Mouse (Mus musculus) layer of hippocampus, postnatal 14 days (tissue): ENCODE measurements around the gene Hsf5. TPM values are rescaled to one million over a fixed set of nuclear protein-coding genes. Genes with fewer than 3 reads are reported as not detected.
A peak's percentile ranks its signal among the peaks of the same experiment; 100 is the strongest.

Experiments
- DNase-seq, 2 experiments: peaks; one replicate each; pipeline ENCODE4 v3.0.0; 2021 to 2022; ENCODE audit warnings: low spot score in 2 of 2, mixed read lengths in 1 of 2
- total RNA-seq, 2 experiments: library from RNA; stranded (reverse); gene quantifications; 2 replicates each; pipeline ENCODE4 v1.2.3; 2021

Hsf5 gene
- total RNA-seq, 2 experiments from 2014 or later, result 0.43 to 0.60 TPM

- no peak for DNase-seq
Measured at GRCm38 (mm10) chr11:87686407-87686806, 69.4 kb downstream of the Hsf5 start.

GRCm38 (mm10) chr11:87687246-87688225 lies 70.6 kb downstream of the Hsf5 start:
- DNase-seq, result peak in 1 of 2 experiments; percentile 37

- DNase-seq, result no peak
Measured at GRCm38 (mm10) chr11:87688478-87689203, 71.7 kb downstream of the Hsf5 start.

- DNase-seq, result peak; percentile 12 to 52
Measured at GRCm38 (mm10) chr11:87689402-87689808, 72.4 kb downstream of the Hsf5 start.

- DNase-seq, result no peak
Measured at GRCm38 (mm10) chr11:87690054-87690740, 73.2 kb downstream of the Hsf5 start.

- DNase-seq, result no peak
Measured at GRCm38 (mm10) chr11:87697131-87697682, 80.2 kb downstream of the Hsf5 start.

- DNase-seq, result no peak
Measured at GRCm38 (mm10) chr11:87698126-87698525, 81.2 kb downstream of the Hsf5 start.

GRCm38 (mm10) chr11:87701108-87701507 lies 84.1 kb downstream of the Hsf5 start:
- DNase-seq, result no peak

GRCm38 (mm10) chr11:87701877-87702620 lies 85.1 kb downstream of the Hsf5 start:
- no peak for DNase-seq

- no peak for DNase-seq
Measured at GRCm38 (mm10) chr11:87703654-87704053, 86.7 kb downstream of the Hsf5 start.

- no peak for DNase-seq
Measured at GRCm38 (mm10) chr11:87704289-87704688, 87.3 kb downstream of the Hsf5 start.

- no peak for DNase-seq
Measured at GRCm38 (mm10) chr11:87707570-87707969, 90.6 kb downstream of the Hsf5 start.

- no peak for DNase-seq
Measured at GRCm38 (mm10) chr11:87708979-87709378, 92.0 kb downstream of the Hsf5 start.

Other genes with a start within 250 kb of the Hsf5 start
- gene Rad51c, start 212.2 kb upstream of the Hsf5 start, total RNA-seq, result 1 to 10 TPM; 3.9 to 4.4 TPM
- under 1 TPM; 0.12 to 0.51 TPM for gene Tex14, start 212.1 kb upstream of the Hsf5 start, total RNA-seq
- gene Gm11492, start 50.5 kb upstream of the Hsf5 start, total RNA-seq, result not detected
- gene Sept4, start 48.3 kb upstream of the Hsf5 start, total RNA-seq, result 100 to 1,000 TPM in 1 of 2 experiments, 10 to 100 TPM in 1; 98.9 to 116 TPM
- 10 to 100 TPM; 80.4 to 95.4 TPM for gene Mtmr4, start 25.0 kb upstream of the Hsf5 start, total RNA-seq
- 1 to 10 TPM; 2.5 to 4.1 TPM for gene Rnf43, start 45.6 kb downstream of the Hsf5 start, total RNA-seq
- 10 to 100 TPM; 60.6 to 63.4 TPM for gene Supt4a, start 120.4 kb downstream of the Hsf5 start, total RNA-seq
- 100 to 1,000 TPM; 144 to 163 TPM for gene Tspoap1, start 143.4 kb downstream of the Hsf5 start, total RNA-seq
- under 1 TPM; 0.14 to 0.52 TPM for gene Mpo, start 176.4 kb downstream of the Hsf5 start, total RNA-seq
- gene Lpo, start 211.1 kb downstream of the Hsf5 start, total RNA-seq, result under 1 TPM; 0.35 to 0.62 TPM
- gene Mks1, start 236.1 kb downstream of the Hsf5 start, total RNA-seq, result 1 to 10 TPM; 6.8 to 6.9 TPM